Mouse (Mus musculus) A20 (cell line): ENCODE measurements at regions not wholly inside any gene's neighbourhood (a gene's known extent, or its start where the extent isn't known, plus 50 kb on each side); places are given as distances from the start of the nearest gene placed in this dataset.

Experiments
- DNase-seq: peaks from one replicate; pipeline ENCODE4 v3.0.0-alpha.2; 2011; ENCODE audit warnings: low read depth, low spot score

DNA sequence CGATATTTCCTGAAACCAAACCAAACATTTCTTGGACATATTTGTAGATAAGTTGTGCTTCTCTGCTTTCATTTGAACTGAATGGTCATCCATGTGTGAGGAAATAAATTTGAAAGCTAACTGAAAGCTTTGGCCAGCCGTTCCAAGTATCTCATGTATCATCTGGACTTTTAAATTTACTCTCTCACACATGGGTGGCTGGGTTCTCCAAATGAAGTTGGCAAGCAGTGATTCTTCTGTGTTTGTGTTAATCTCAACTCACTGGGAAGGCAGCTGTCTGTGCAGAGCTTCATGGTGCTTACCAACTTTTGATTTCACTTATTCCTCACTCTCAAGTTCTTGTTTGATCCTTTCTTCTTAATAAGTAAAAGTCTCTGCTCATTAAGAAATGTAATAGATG, 317.3 kb downstream of the Otol1 start:
- DNase-seq = no peak
